In the genomic region with DNA sequence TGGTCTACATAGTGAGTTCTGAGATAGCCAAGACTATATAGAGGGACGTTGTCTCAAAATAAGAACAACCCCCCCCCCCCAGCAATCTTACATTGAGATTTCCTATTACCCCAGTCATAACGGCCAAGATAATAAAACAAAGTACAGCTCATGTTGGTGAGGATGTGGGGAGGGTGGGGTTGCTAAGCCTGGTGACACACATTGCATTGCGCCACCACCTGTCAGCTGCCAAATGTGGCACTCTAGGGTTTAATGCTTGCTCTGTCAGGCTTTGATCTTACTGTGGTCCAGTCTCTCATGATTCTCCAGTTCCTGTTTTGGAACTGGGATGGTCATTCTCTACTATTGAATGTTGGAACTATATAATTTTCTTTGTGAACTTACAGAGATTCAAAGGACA, we compare ENCODE assay signal across 10 mouse cellular contexts. TPM values are rescaled to one million over a fixed set of nuclear protein-coding genes. Genes with fewer than 3 reads are reported as not detected.
DNase-seq lines count a peak whose midpoint lies in the region; ATAC-seq lines count a peak whose summit lies in the region.
"Had no signal": no experiment of that assay in that cellular context is flagged by ENCODE, and none has a peak within 500 bp of the region (broad histone marks: within the 10 kb centered on the region; RNA-seq: fewer than 3 reads in every experiment).

No protein-coding gene starts in this region.

- no peak overlapping the region for H3K27ac ChIP-seq in kidney, embryonic 14.5 days (ENCODE audit: low read depth, low read length)
- H3K27ac ChIP-seq: limb, embryonic 10.5 days had no signal

- no peaks in the 10 kb centered on the region for H3K27me3 ChIP-seq in kidney, embryonic 14.5 days (ENCODE audit: control insufficient read depth, insufficient read depth, low read length)

- WGBS in kidney, embryonic 14.5 days: 80% methylated on average over 3 of the region's 3 CpGs

- H3K9me3 ChIP-seq in kidney, embryonic 14.5 days (ENCODE audit: control insufficient read depth, low read length): no peaks in the 10 kb centered on the region
- H3K9me3 ChIP-seq: limb, embryonic 10.5 days had no signal

- no peaks in the 10 kb centered on the region for H3K4me1 ChIP-seq in kidney, embryonic 14.5 days (ENCODE audit: control insufficient read depth, insufficient read depth, low read length)
- H3K4me1 ChIP-seq: limb, embryonic 10.5 days had no signal

- H3K9ac ChIP-seq in kidney, embryonic 14.5 days (ENCODE audit: low read depth, low read length): no peak overlapping the region

- no peaks in the 10 kb centered on the region for H3K36me3 ChIP-seq in kidney, embryonic 14.5 days (ENCODE audit: control insufficient read depth, insufficient read depth, low read length)
- H3K36me3 ChIP-seq: limb, embryonic 10.5 days had no signal

- DNase-seq in adrenal gland, postnatal 14 days: peak; percentile 60
- no peak for DNase-seq in adrenal gland, adult 8-10 months
- peak; percentile 53 for DNase-seq in adipocyte (ENCODE audit: low spot score)
- peak; percentile 54 to 65 for DNase-seq in lung, adult 18-20 months
- DNase-seq in natural killer cell, adult 2 months (ENCODE audit: low spot score in 2 of 2): peak; percentile 18 to 30
- DNase-seq in urinary bladder, adult 18-20 months (ENCODE audit: low spot score in 2 of 2): no peak
- DNase-seq in kidney, adult 18-20 months: no peak
- DNase-seq: gastrocnemius, postnatal 10 days had no signal

- no peak for ATAC-seq in kidney, embryonic 14.5 days (ENCODE audit: low FRiP score, low TSS enrichment)

- no peak overlapping the region for H3K4me3 ChIP-seq in kidney, embryonic 14.5 days (ENCODE audit: low read length)
- H3K4me3 ChIP-seq: limb, embryonic 10.5 days had no signal

- no peak overlapping the region for H3K4me2 ChIP-seq in kidney, embryonic 14.5 days (replicated peaks; ENCODE audit: low read depth, low read length)

RNA-seq across cellular contexts. Expression of gene Tmem230, which starts 43.8 kb away (rescaled TPM):
- total RNA-seq in adrenal gland, postnatal 14 days (2021): 32.8 and 34.8 TPM in 2 replicates
- 10 to 100 TPM; 44.1 to 48.7 (median 46.3) TPM for total RNA-seq in adrenal gland, adult 8-10 months (2022)
- polyA plus RNA-seq in kidney, embryonic 14.5 days (2014; fragmentation: Nextera tagmentation; extraction: Ambion mirVana): 42.9 and 47.3 TPM in 2 replicates

RNA-seq across cellular contexts. Expression of gene Pcna, which starts 49.3 kb away (rescaled TPM):
- total RNA-seq in adrenal gland, postnatal 14 days (2021): 116 and 132 TPM in 2 replicates
- 10 to 100 TPM; 58.8 to 71.5 (median 65.4) TPM for total RNA-seq in adrenal gland, adult 8-10 months (2022)
- 339 and 383 TPM in 2 replicates for polyA plus RNA-seq in kidney, embryonic 14.5 days (2014; fragmentation: Nextera tagmentation; extraction: Ambion mirVana)

RNA-seq across cellular contexts. Expression of gene Slc23a2, which starts 58.9 kb away (rescaled TPM):
- 82.8 and 109 TPM in 2 replicates for total RNA-seq in adrenal gland, postnatal 14 days (2021)
- 100 to 1,000 TPM; 102 to 154 (median 134) TPM for total RNA-seq in adrenal gland, adult 8-10 months (2022)
- polyA plus RNA-seq in kidney, embryonic 14.5 days (2014; fragmentation: Nextera tagmentation; extraction: Ambion mirVana): 12.0 and 18.0 TPM in 2 replicates

RNA-seq across cellular contexts. Expression of gene Cds2, which starts 59.2 kb away (rescaled TPM):
- 61.1 and 62.8 TPM in 2 replicates for total RNA-seq in adrenal gland, postnatal 14 days (2021)
- total RNA-seq in adrenal gland, adult 8-10 months (2022): 100 to 1,000 TPM in 1 of 4 experiments, 10 to 100 TPM in 3; 73.5 to 114 (median 87.4) TPM
- 24.4 and 27.3 TPM in 2 replicates for polyA plus RNA-seq in kidney, embryonic 14.5 days (2014; fragmentation: Nextera tagmentation; extraction: Ambion mirVana)

Comparison
In these comparisons a context has a peak if more than half of its experiments do, and no peak if none do; other contexts are left out.
1. DNase-seq: peak in adrenal gland, postnatal 14 days (single experiment), adipocyte (single experiment), lung, adult 18-20 months (2 of 2) and natural killer cell, adult 2 months (2 of 2); none in adrenal gland, adult 8-10 months (single experiment), urinary bladder, adult 18-20 months (0 of 2) and kidney, adult 18-20 months (single experiment).